Mouse (Mus musculus): ENCODE measurements around the gene Ndufs7. TPM values are rescaled to one million over a fixed set of nuclear protein-coding genes. Genes with fewer than 3 reads are reported as not detected.
A peak's percentile ranks its signal among the peaks of the same experiment; 100 is the strongest.

Ndufs7 gene
- polyA plus RNA-seq, 1 experiment from 2014 or later, result 314 TPM

GRCm38 (mm10) chr10:80304458-80304857 lies 55.5 kb downstream of the Ndufs7 start:
- Histone ChIP-seq H3K4me1 (peaks cover 44% of the 10 kb centered on the region), H3K27ac (replicated peaks) (no peak overlapping the region), H3K4me3 (peak overlapping the region; percentile 33; the same call in 1 of the 2 replicates), H3K27me3 (ENCODE audit: low read depth, poor library complexity, severe bottlenecking) (peaks cover 55% of the 10 kb centered on the region), H3K9me3 (replicated peaks) (no peaks in the 10 kb centered on the region), H3K36me3 (peaks cover 75% of the 10 kb centered on the region)
- 31% methylated on average over 12 of the region's 12 CpGs for WGBS
- no peak for DNase-seq (ENCODE audit: low spot score)

GRCm38 (mm10) chr10:80304862-80305261 lies 55.9 kb downstream of the Ndufs7 start:
- peaks cover 51% of the 10 kb centered on the region for H3K27me3 ChIP-seq (ENCODE audit: low read depth, poor library complexity, severe bottlenecking)
- H3K4me1 ChIP-seq, result peaks cover 40% of the 10 kb centered on the region
- no peak for DNase-seq (ENCODE audit: low spot score)
- H3K27ac ChIP-seq (replicated peaks), result no peak overlapping the region
- H3K4me3 ChIP-seq, result peak overlapping the region; percentile 33; the same call in 1 of the 2 replicates
- WGBS, result 20% methylated on average over 25 of the region's 25 CpGs
- H3K36me3 ChIP-seq, result peaks cover 77% of the 10 kb centered on the region
- no peaks in the 10 kb centered on the region for H3K9me3 ChIP-seq (replicated peaks)

Small RNA genes lying within 50 kb of the gene (microRNA-seq; reads per million reads assigned to microRNA genes)
- 1.2 reads per million for gene Mir6911

Other genes starting within 250 kb of the Ndufs7 start
- gene Arhgap45, start 232.5 kb upstream of the Ndufs7 start, polyA plus RNA-seq (2016; fragmentation: Nextera tagmentation; extraction: Ambion mirVana), result 7.9 and 8.0 TPM in 2 replicates
- 233 and 276 TPM in 2 replicates for gene Polr2e, start 209.3 kb upstream of the Ndufs7 start, polyA plus RNA-seq (2016; fragmentation: Nextera tagmentation; extraction: Ambion mirVana)
- gene Gpx4, start 202.0 kb upstream of the Ndufs7 start, polyA plus RNA-seq (2016; fragmentation: Nextera tagmentation; extraction: Ambion mirVana), result 702 and 747 TPM in 2 replicates
- gene Sbno2, start 143.6 kb upstream of the Ndufs7 start, polyA plus RNA-seq (2016; fragmentation: Nextera tagmentation; extraction: Ambion mirVana), result 15.0 and 15.2 TPM in 2 replicates
- 18.0 and 19.7 TPM in 2 replicates for gene Stk11, start 133.3 kb upstream of the Ndufs7 start, polyA plus RNA-seq (2016; fragmentation: Nextera tagmentation; extraction: Ambion mirVana)
- gene Atp5d, start 110.5 kb upstream of the Ndufs7 start, polyA plus RNA-seq (2016; fragmentation: Nextera tagmentation; extraction: Ambion mirVana), result 463 and 481 TPM in 2 replicates
- 7.8 and 9.3 TPM in 2 replicates for gene Cbarp, start 108.3 kb upstream of the Ndufs7 start, polyA plus RNA-seq (2016; fragmentation: Nextera tagmentation; extraction: Ambion mirVana)
- gene Midn, start 100.8 kb upstream of the Ndufs7 start, polyA plus RNA-seq (2016; fragmentation: Nextera tagmentation; extraction: Ambion mirVana), result 17.8 and 19.7 TPM in 2 replicates
- 91.8 and 135 TPM in 2 replicates for gene Cirbp, start 83.1 kb upstream of the Ndufs7 start, polyA plus RNA-seq (2016; fragmentation: Nextera tagmentation; extraction: Ambion mirVana)
- gene 1600002K03Rik, start 76.2 kb upstream of the Ndufs7 start, polyA plus RNA-seq (2016; fragmentation: Nextera tagmentation; extraction: Ambion mirVana), result 10.6 and 11.2 TPM in 2 replicates
- gene Efna2, start 69.6 kb upstream of the Ndufs7 start, polyA plus RNA-seq (2016; fragmentation: Nextera tagmentation; extraction: Ambion mirVana), result 56.6 and 64.5 TPM in 2 replicates
- 154 and 166 TPM in 2 replicates for gene Mum1, start 22.7 kb upstream of the Ndufs7 start, polyA plus RNA-seq (2016; fragmentation: Nextera tagmentation; extraction: Ambion mirVana)
- gene Gamt, start 11.9 kb downstream of the Ndufs7 start, polyA plus RNA-seq (2016; fragmentation: Nextera tagmentation; extraction: Ambion mirVana), result 32.5 and 35.5 TPM in 2 replicates
- 43.7 and 50.6 TPM in 2 replicates for gene Dazap1, start 12.4 kb downstream of the Ndufs7 start, polyA plus RNA-seq (2016; fragmentation: Nextera tagmentation; extraction: Ambion mirVana)
- 889 and 1,053 TPM in 2 replicates for gene Rps15, start 43.3 kb downstream of the Ndufs7 start, polyA plus RNA-seq (2016; fragmentation: Nextera tagmentation; extraction: Ambion mirVana)
- gene Apc2, start 46.9 kb downstream of the Ndufs7 start, polyA plus RNA-seq (2016; fragmentation: Nextera tagmentation; extraction: Ambion mirVana), result 28.3 and 61.6 TPM in 2 replicates
- 57.3 TPM in 2 replicates for gene 2310011J03Rik, start 71.4 kb downstream of the Ndufs7 start, polyA plus RNA-seq (2016; fragmentation: Nextera tagmentation; extraction: Ambion mirVana)
- gene Pcsk4, start 80.4 kb downstream of the Ndufs7 start, polyA plus RNA-seq (2016; fragmentation: Nextera tagmentation; extraction: Ambion mirVana), result 3.3 and 4.2 TPM in 2 replicates
- gene Reep6, start 80.8 kb downstream of the Ndufs7 start, polyA plus RNA-seq (2016; fragmentation: Nextera tagmentation; extraction: Ambion mirVana), result 9.1 and 11.5 TPM in 2 replicates
- gene Adamtsl5, start 99.3 kb downstream of the Ndufs7 start, polyA plus RNA-seq (2016; fragmentation: Nextera tagmentation; extraction: Ambion mirVana), result 0.48 and 0.91 TPM in 2 replicates
- gene Plk5, start 107.3 kb downstream of the Ndufs7 start, polyA plus RNA-seq (2016; fragmentation: Nextera tagmentation; extraction: Ambion mirVana), result 0.12 and 0.32 TPM in 2 replicates
- 6.3 and 6.4 TPM in 2 replicates for gene Mex3d, start 138.5 kb downstream of the Ndufs7 start, polyA plus RNA-seq (2016; fragmentation: Nextera tagmentation; extraction: Ambion mirVana)
- 338 and 351 TPM in 2 replicates for gene Mbd3, start 150.4 kb downstream of the Ndufs7 start, polyA plus RNA-seq (2016; fragmentation: Nextera tagmentation; extraction: Ambion mirVana)
- 610 and 635 TPM in 2 replicates for gene Uqcr11, start 157.7 kb downstream of the Ndufs7 start, polyA plus RNA-seq (2016; fragmentation: Nextera tagmentation; extraction: Ambion mirVana)
- 190 and 191 TPM in 2 replicates for gene Tcf3, start 184.5 kb downstream of the Ndufs7 start, polyA plus RNA-seq (2016; fragmentation: Nextera tagmentation; extraction: Ambion mirVana)
- gene Onecut3, start 245.7 kb downstream of the Ndufs7 start, polyA plus RNA-seq (2016; fragmentation: Nextera tagmentation; extraction: Ambion mirVana), result 1.4 and 2.1 TPM in 2 replicates

All from midbrain, embryonic 10.5 days (tissue).